Mouse (Mus musculus) ES-CJ7 (cell line): ENCODE data around the gene Gm867.

ENCODE experiments used
- DNase-seq: peaks from one replicate; pipeline ENCODE4 v3.0.0; 2011; ENCODE audit warnings: low read depth, low spot score

Gene Gm867

GRCm38 (mm10) chr10:75940520-75940919, at the start of gene Gm867:
Gm867 (minus strand) TSS chr10:75940672.
- peak; percentile 45 for DNase-seq

DNA sequence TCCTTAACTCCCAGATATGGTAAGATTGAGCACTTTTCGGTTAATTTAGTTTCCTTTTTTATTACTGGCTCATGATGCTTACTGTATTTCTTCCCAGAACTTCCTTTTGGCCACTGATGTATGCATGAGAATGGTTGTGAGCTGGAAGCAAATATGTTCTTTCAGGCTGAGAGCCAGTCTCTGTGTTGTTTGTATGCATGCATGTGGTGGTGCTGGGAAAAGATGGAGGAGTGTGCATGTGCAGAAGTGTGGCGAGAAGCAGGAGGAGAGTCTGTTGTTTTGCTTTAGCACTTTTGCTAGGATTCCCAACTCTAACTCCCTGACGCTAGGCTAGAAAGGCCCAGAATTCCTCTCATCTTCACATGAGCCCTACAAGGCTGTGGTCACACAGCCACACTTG, 39.0 kb upstream of the Gm867 start:
- DNase-seq = no peak

- no peak for DNase-seq
Measured at GRCm38 (mm10) chr10:75978835-75979157, 38.3 kb upstream of the Gm867 start.

- DNase-seq = no peak
Measured at GRCm38 (mm10) chr10:75978119-75978834, 37.8 kb upstream of the Gm867 start.

- DNase-seq = peak; percentile 88
Measured at GRCm38 (mm10) chr10:75975216-75975615, 34.7 kb upstream of the Gm867 start.

GRCm38 (mm10) chr10:75973846-75974245, 33.4 kb upstream of the Gm867 start:
- DNase-seq = no peak

- DNase-seq = peak; percentile 79
Measured at GRCm38 (mm10) chr10:75954381-75954811, 13.9 kb upstream of the Gm867 start, which contains the start of gene Gm5134. Gm5134 (plus strand) TSS chr10:75954514.

DNA sequence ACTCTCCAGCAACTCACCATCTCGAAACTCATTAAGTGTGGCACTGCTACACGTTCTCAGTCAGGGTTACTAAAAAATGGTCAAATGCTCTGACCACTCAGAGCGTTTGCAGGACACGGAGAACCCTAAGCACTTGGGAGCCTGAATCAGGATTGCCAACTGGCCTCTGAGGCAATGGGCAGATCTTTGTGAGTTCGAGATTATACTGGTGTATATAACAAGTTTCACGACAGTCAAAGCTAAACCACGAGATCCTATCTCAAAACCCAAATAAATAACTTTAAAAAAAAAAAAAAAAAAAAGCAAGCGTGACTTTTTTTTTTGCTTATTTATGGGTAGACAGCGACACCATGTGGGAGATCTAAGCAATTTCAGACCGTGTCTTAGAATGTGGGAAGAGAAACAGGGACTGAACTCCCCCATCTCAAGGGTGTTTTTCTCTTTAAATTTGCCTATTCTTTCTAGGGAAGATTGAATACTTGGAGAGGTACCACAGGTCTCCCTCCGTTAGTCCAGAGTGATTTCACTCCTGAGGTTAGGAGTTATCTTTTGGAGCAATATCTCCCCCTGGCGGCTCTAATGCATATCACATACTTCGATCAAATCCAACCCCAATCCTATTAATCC, 11.1 kb upstream of the Gm867 start:
- peak; percentile 68 for DNase-seq

- DNase-seq = peak; percentile 65
Measured at GRCm38 (mm10) chr10:75950791-75951210, 10.3 kb upstream of the Gm867 start.

DNA sequence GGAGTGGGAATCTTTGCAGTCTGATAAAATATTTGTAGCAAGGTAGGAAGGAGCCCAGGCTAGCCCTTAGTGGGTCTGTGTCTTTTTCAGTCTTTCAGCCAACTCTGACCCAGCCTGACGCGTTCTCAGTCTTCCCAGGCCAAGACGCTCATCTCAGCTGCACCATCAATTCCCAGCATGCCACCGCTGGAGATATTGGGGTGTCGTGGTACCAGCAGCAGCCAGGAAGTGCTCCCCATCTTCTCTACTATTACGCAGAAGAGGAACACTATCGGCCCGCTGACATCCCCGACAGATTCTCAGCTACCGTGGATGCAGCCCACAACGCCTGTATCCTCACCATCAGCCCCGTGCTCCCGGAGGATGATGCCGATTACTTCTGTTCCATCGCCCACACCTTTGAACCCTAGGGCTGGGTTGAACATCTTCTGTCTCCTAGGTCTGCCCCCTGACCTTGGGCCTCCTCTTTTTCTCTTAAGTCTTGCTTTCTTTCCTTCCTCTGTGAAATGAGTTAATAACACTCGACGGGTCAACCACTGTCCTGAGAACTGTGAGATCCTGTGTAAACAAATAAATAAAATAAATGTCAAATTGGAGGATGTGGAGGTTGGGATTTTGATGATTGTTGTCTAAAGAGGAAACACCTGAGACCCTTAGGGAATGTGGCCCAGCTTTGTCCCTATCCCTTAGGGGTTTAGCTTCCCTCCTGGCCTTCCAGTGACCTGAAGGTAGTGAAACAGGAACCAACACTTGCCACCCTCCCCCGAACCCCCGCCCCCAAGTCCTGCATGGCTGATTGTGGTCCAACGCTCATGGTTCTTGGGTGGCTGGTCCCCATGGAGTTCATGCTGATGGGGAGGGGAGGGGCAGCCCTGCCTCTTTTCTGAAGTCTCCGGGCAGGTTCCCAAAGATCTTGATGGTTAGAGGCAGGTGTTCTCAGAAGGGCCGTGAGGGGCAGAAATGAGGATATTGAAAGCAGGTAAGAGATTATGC, 8.9 kb upstream of the Gm867 start:
- DNase-seq = no peak

DNA sequence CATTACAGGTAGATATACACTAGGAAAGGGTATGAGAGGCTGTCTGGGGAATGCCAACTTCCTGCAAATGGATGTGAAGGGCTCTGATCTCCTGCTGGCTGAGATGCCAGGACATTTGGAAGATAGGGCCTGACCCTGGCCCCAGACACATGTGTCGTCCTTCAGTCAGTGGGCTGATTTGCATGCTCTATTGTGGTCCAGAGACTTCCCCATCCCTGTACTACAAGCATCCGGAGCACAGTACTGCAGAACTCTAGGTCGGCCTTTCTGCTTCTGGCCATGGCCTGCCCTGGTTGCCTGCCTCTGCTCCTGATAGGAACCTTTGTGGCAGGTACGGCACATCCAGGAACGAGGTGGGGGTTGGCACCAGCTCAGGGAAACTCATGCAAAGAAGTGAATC, 7.6 kb upstream of the Gm867 start:
- no peak for DNase-seq

DNA sequence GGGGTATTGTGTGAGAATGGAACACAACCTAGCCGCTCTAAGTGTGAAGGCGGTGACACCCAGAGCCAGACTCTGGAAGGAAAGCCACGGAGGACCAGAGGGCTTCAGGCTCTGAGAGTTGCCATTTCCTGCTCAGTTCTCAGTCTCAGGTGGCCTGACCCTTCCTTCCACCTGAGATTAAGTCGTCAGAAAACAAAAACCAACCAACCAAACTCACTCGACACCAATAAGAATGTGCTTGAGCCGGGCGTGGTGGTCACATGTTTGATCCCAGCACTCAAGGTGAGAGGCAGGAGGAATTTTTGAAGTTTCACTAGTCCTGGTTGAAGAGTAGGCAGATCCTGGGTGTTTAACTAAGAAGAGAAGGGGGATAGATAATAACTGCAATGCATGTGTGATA, 5.4 kb upstream of the Gm867 start:
- DNase-seq = no peak

DNA sequence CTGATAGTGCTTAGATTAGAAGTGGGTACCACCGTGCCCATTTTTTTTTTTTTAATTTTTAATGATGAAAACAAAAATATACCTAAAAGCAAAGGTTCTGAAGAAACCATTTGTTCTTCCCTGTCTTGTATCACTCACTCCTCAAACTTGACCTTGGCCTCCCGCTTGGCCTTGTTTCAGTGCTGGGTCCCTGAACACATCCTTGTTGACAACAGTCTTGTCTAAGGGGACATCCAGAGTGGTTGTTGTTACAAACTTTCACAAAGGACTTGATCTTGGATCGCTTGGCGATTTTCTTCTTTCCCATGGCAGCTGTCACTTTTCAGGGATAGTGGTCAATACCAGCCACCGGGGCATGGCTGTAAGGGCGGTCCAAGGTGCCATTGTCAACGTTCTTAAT, 4.7 kb upstream of the Gm867 start:
- DNase-seq = no peak

- no peak for DNase-seq
Measured at GRCm38 (mm10) chr10:75944066-75944772, 3.7 kb upstream of the Gm867 start.

- no peak for DNase-seq
Measured at GRCm38 (mm10) chr10:75942736-75943477, 2.4 kb upstream of the Gm867 start, which contains the start of gene Vpreb3. Vpreb3 (plus strand) TSS chr10:75943057.

DNA sequence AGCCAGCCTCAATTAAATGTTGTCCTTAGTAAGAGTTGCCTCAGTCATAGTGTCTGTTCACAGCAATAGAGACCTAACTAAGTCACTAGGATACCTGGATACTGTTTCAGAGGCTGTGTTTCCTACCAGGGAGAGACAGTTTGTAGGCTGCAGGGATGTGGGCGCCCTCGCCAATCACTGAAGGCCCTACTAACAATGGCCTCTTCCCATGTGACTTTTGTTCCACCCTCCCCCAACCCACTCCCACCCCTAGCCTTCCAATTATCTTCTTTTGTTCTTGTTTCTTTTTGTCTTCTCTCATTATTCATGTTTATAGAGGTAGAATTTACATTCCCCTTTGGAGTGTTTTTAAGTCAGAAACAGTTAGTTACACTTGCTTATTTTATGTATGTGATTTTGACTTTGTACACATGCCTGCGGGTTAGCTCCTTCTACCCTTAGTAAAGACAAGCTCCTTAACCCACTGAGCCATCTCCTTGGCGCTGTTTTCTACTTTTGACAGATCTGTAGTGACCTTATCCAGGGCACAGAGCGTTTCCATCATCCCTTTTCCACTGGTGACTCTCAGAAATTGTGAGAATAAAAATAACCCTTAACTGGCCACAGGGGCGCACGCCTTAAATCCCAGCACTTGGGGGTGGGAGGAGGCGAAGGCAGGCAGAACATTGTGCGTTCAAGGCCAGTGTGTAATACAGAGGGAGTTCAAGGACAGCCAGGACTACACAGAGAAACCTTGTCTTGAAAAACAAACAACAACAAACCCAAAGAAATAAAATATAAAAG, 761 bp upstream of the Gm867 start:
- DNase-seq = peak; percentile 70

GRCm38 (mm10) chr10:75939481-75940234, 814 bp downstream of the Gm867 start:
- DNase-seq = peak; percentile 84

DNA sequence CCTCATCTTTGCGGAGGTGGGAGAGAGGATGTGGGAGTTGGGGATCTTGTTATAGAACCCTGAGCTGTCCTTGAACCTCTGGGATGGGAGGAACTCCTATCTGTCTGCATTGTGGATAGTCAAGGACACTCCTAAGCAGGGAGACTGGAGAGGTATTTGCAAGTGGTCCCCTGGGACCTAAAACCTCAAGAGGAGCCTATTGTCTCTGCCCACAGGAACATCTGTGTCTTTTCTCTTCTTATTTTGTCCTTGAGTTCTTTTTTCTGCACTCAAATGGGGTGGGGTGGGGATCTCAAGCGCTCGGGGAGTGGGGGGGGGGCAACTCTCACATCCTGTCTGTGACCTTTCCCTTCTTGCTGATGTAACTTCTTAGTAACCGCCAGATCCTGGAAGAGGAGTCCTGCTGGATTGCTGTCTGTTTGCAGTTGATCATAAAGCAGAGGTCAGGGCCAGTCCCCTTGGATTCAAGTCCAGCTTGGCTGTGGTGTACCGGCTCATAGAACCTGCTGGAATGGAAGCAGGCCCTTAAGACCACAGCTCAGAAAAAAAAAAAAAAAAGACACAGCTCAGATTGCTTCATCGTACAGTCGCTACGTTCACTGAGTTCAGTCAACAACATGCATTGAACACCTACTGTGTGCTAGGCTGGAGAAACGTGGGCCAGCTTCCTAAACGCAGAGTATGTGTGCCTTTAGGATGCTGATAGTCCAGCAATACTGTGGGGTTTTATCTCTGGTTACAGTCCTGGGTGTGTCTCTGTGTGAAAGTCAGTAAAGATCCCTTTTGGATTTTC, 2.4 kb downstream of the Gm867 start:
- DNase-seq = peak; percentile 97
